Mouse (Mus musculus) heart, adult 2 months (tissue): ENCODE measurements around the gene Sell.

ENCODE experiments used
- CTCF ChIP-seq: fragments of 200-600 bp; IDR thresholded peaks from 2 replicates; pipeline ENCODE4 v1.8.1; 2022; ENCODE audit warnings: antibody characterized with exemption, mild to moderate bottlenecking, moderate library complexity
- EP300 ChIP-seq: fragments of 200-500 bp; IDR thresholded peaks from 2 replicates; pipeline ENCODE4 v1.6.1; 2011; ENCODE audit warnings: low read depth, low read length, control low read depth; ENCODE audit not compliant: insufficient read depth
- POLR2A ChIP-seq: fragments of 200-500 bp; IDR thresholded peaks from 2 replicates; pipeline ENCODE4 v1.6.1; 2011; ENCODE audit warnings: mild to moderate bottlenecking, low read depth, low read length, control low read depth; ENCODE audit not compliant: insufficient read depth

GRCm38 (mm10) chr1:164130013-164130412, 68.2 kb downstream of the Sell start:
- TF ChIP-seq EP300, result no peak
- no peak for TF ChIP-seq CTCF
- TF ChIP-seq POLR2A, result no peak
